Comparison of ENCODE assay signal across 30 mouse cellular contexts in genomic region chr6:91634417-91634816, GRCm38 (mm10).
"Had no signal": no experiment of that assay in that cellular context is flagged by ENCODE, and none has a peak within 500 bp of the region (broad histone marks: within the 10 kb centered on the region; RNA-seq: fewer than 3 reads in every experiment).

No protein-coding gene starts in this region.

- H3K9ac ChIP-seq: heart, embryonic 12.5 days; heart, embryonic 13.5 days; heart, embryonic 15.5 days; hindbrain, embryonic 12.5 days; hindbrain, embryonic 13.5 days; hindbrain, embryonic 14.5 days; hindbrain, embryonic 15.5 days; intestine, embryonic 15.5 days; kidney, embryonic 15.5 days had no signal

- H3K4me2 ChIP-seq: heart, embryonic 11.5 days; heart, embryonic 12.5 days; heart, embryonic 13.5 days; heart, embryonic 15.5 days; hindbrain, embryonic 12.5 days; hindbrain, embryonic 13.5 days; hindbrain, embryonic 14.5 days; hindbrain, embryonic 15.5 days; intestine, embryonic 15.5 days; kidney, embryonic 15.5 days had no signal

- H3K27ac ChIP-seq: heart, embryonic 13.5 days; heart, embryonic 15.5 days; hindbrain, embryonic 12.5 days; hindbrain, embryonic 13.5 days; hindbrain, embryonic 14.5 days; hindbrain, embryonic 15.5 days; hindbrain, postnatal 0 days; intestine, embryonic 15.5 days; kidney, embryonic 15.5 days; kidney, postnatal 0 days; layer of hippocampus, adult 2 months; left cerebral cortex, adult 2 months had no signal

- H3K9me3 ChIP-seq: heart, embryonic 12.5 days; heart, embryonic 15.5 days; hindbrain, embryonic 10.5 days; hindbrain, embryonic 12.5 days; hindbrain, embryonic 13.5 days; hindbrain, embryonic 15.5 days; intestine, embryonic 15.5 days; kidney, embryonic 15.5 days had no signal

- DNase-seq: heart, postnatal 10 days; heart, postnatal 36 days; heart, postnatal 4 days; kidney, adult 11 months; kidney, adult 18-20 months; kidney, adult 2 months; kidney, adult 8-10 months; kidney, adult 9 months; kidney, postnatal 10 days; kidney, postnatal 14 days; kidney, postnatal 25 days; kidney, postnatal 36 days; kidney, postnatal 4 days; layer of hippocampus, adult 9-11 months; layer of hippocampus, postnatal 36 days had no signal

- H3K36me3 ChIP-seq: heart, embryonic 12.5 days; heart, embryonic 13.5 days; heart, embryonic 15.5 days; hindbrain, embryonic 10.5 days; hindbrain, embryonic 12.5 days; hindbrain, embryonic 13.5 days; hindbrain, embryonic 15.5 days; intestine, embryonic 15.5 days; kidney, embryonic 15.5 days had no signal

- H3K27me3 ChIP-seq: hindbrain, embryonic 12.5 days; hindbrain, embryonic 13.5 days; hindbrain, embryonic 15.5 days; intestine, embryonic 15.5 days; kidney, embryonic 15.5 days had no signal

- H3K4me1 ChIP-seq: hindbrain, embryonic 13.5 days; hindbrain, embryonic 15.5 days; intestine, embryonic 15.5 days had no signal

- H3K4me3 ChIP-seq: heart, embryonic 12.5 days; heart, embryonic 13.5 days; heart, embryonic 15.5 days; hindbrain, embryonic 10.5 days; hindbrain, embryonic 12.5 days; hindbrain, embryonic 13.5 days; hindbrain, embryonic 15.5 days; intestine, embryonic 15.5 days; kidney, embryonic 15.5 days; layer of hippocampus, adult 2 months; left cerebral cortex, adult 2 months had no signal
